Mouse (Mus musculus) left cerebral cortex, postnatal 25 days (tissue): ENCODE results near the gene Trpv3. TPM values are rescaled to one million over a fixed set of nuclear protein-coding genes. Genes with fewer than 3 reads are reported as not detected.
A peak's percentile ranks its signal among the peaks of the same experiment; 100 is the strongest.

Source experiments
- DNase-seq, 2 experiments: peaks; one replicate each; pipeline ENCODE4 v3.0.0; 2022; ENCODE audit warnings: low spot score in 2 of 2, mixed read lengths in 1 of 2
- intact Hi-C: fragments of 180-260 bp; cut with DNase I; formaldehyde crosslinking; loops from one replicate; pipeline ENCODE4 v1.15.1; 2025
- total RNA-seq, 2 experiments: library from RNA; stranded (reverse); gene quantifications; 2 replicates each; pipeline ENCODE4 v1.2.3; 2021

Gene Trpv3
- under 1 TPM; 0.25 to 0.48 TPM for total RNA-seq

GRCm38 (mm10) chr11:73267267-73267666 is at the start of gene Trpv3:
TSS of gene Trpv3 (plus strand) at chr11:73267388.
- intact Hi-C loops = no loop called here
- DNase-seq = no peak

DNA sequence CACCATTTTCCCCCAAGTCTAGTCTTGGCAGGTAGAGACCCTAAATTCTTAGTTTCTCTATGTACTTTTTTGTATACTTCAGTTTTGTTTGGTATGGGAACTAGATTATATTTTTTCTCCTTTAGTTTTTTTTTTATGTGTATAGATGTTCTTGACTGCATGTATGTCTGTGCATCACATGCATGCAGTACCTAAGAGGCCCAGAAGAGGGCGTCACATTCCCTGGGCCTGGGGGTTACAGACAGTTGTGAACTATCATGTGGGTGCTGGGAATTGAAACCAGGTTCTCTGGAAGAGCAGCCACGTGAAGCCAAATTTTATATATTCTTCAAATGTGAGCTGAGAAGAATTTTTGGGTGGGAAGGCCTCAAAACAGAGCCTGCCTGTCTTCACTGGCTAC is 47.5 kb upstream of the Trpv3 start:
- intact Hi-C loops = no loop called here

DNA sequence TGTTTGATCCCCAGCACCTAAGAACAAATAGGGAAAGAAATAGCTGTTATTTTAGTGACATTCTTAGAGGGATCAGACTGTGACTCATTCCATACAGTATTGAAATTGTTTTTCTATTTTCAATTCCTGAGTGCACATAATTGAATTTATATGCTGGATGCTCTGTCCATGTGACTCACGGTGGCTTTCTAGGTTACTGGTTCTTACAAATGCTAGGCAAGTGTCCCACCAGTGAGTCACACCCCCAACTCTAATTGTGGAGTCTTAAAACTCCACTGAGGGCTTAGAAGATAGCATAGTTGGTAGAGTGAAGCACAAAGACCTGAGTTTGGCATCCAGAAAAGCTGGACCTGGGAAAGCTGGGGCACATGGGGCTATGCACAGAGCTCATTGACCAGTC is 46.5 kb upstream of the Trpv3 start:
- intact Hi-C loops = no loop called here
- no peak for DNase-seq

More for the DNA sequence above, 47.5 kb upstream of the Trpv3 start:
- DNase-seq = no peak

DNA sequence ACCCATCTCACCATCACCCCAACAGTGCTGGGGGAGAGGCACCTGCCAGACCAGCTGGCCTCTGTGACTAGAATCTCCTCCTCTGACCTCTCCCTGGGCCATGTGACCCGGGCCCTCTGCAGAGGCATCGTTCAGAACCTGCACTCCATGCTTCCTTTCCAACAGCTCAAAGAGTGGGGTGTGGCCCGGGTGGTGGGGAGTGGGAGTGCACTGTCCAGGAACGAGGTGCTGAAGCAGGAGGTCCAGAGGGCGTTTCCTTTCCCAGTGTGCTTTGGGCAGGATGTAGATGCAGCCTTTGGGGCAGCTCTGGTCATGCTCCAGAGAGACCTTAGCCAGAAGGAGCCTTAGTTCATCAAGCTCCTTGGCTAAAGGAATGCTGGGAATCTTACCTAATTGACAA is 44.3 kb upstream of the Trpv3 start:
- intact Hi-C loops = no loop called here
- DNase-seq = no peak

DNA sequence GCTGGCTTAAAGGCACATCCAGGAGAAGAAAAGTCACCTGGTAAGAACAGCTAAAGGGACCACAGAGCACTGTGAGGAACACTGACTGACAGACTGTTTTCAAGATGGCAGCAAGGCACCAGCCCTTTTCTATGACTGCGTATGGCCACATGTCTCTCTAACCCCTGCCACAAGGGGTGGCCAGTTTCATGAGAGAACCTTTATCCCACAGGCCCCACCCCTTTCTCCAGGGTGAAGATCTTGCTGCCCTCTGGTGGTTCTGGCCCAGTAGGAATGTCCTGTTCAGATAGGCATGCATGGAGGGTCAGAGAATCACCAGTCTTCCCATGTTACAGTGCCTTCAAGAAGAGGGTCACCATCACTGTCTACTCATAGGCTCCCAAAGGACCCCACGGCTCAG is 43.2 kb upstream of the Trpv3 start:
- intact Hi-C loops = no loop called here
- no peak for DNase-seq

- intact Hi-C loops = no loop called here
Observed at GRCm38 (mm10) chr11:73225856-73226255, 41.3 kb upstream of the Trpv3 start.

DNA sequence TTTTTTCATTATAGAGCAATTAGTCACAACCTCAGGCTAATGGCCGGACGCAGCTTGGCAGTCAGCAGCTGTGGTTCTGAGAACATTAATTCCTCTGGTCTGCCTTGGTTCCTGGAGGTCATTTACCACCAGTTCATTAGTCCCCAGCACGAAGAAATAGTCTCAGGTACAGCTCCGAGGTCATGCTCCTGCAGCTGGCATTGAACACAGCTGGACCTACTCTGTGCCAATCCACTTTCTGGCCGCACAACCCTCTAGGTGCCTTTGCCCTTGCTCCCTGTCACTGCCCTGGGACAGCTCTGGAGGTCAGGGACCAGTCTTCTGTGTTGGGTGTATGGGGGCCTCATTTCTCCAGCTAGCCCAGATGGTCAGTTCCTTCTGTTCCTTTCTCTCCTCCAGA is 38.3 kb upstream of the Trpv3 start:
- intact Hi-C loops = no loop called here
- DNase-seq = no peak

More at GRCm38 (mm10) chr11:73225856-73226255, 41.3 kb upstream of the Trpv3 start:
- no peak for DNase-seq

DNA sequence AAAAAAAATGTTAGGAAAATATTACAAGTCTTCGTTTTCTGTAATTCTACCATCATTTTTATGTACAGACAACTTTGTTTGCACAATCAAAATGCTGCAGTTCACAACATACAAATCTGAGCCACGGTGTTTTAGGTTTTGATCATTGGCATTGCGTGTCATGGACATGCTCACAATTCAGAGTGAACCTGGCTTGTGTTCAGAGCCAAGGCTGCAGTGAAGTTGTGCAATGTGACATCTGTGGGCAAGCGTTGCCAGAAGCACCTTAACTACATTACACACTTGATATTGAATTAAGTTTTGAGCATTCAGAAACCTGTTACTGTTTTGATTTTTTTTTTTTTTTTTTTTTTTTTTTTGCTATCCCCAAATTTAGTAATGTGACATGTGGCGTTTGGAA is 37.1 kb upstream of the Trpv3 start:
- intact Hi-C loops = no loop called here
- DNase-seq = no peak

DNA sequence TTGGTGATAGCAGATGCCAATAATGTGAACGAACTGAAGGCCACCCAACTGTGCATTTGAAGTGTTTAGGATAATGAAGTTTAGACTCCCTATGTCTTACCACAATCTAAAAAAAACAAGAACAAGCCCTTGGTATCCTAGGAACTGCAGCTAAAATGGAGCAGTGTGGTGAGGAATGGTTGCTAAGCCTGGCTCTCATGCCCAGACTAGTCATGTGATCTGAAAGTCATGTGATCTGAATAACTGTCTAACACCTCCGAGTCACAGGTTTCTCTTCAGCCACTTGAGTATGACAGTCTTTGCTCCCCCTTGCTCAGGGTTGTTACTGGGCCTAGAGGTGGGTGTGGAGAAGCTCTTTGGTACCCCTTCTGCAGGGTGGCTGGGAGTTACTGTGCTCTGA is 34.7 kb upstream of the Trpv3 start:
- intact Hi-C loops = no loop called here
- peak in 1 of 2 experiments; percentile 15 for DNase-seq

DNA sequence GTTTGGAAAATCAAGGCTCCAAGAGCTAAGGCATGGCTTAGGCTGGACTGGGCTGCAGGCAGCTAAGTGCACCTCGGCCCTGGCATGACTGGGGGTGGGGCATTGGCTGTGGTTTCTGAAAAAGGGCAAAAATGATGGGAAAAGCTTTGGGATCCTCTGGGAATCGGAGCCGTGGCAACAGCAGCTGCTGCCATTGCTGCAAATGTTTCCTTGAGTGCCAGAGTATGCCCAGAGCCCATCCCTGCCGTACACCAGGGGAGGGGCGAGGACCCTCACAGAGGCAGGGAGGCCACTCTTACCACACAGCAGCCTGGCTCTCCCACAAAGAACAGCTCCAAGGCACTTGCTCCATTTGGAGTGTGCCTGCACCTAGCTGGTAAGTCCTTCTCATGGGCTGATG is 33.2 kb upstream of the Trpv3 start, which contains the start of gene Trpv1:
Gene Trpv1 (plus strand): TSS at position 301 of the 400 bp plus-strand sequence.
- intact Hi-C loops = no loop called here

GRCm38 (mm10) chr11:73235990-73236701 is 31.0 kb upstream of the Trpv3 start:
- intact Hi-C loops = no loop called here
- no peak for DNase-seq

More for the DNA sequence above, 33.2 kb upstream of the Trpv3 start, which contains the start of gene Trpv1:
- DNase-seq = no peak

GRCm38 (mm10) chr11:73236731-73237130 is 30.5 kb upstream of the Trpv3 start:
- intact Hi-C loops = no loop called here

GRCm38 (mm10) chr11:73242199-73242598 is 25.0 kb upstream of the Trpv3 start:
- DNase-seq = no peak
- intact Hi-C loops = no loop called here

More at GRCm38 (mm10) chr11:73236731-73237130, 30.5 kb upstream of the Trpv3 start:
- DNase-seq = no peak

GRCm38 (mm10) chr11:73242777-73243176 is 24.4 kb upstream of the Trpv3 start:
- no peak for DNase-seq
- intact Hi-C loops = no loop called here

DNA sequence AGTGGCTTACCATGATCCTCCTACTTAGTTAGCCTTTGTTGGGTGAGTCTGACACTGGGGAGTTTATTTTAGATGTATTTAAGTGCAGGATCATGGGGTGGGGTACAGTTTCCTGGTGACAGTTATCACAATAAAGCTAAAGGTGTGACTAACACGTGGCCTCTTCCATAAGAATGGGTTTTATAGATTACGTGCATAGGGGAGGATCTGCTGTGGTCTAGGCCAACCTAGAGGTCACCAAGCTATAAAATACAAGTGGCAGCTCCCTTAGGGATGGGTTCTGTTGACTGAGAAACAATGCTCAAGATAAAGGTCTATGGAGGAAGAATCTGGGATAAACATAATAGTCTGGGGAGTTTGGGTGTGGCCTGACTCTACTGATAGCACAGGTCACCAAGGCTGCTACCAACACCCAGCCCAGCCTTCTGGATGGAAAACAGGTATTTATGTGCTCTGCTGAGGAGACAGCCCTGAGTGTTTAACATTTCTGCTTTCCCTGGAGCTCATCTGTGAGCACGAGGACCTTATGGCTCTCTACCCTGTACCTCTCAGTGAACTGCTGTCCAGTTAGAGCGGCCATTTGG is 9.7 kb upstream of the Trpv3 start:
- intact Hi-C loops = no loop called here
- DNase-seq = no peak

GRCm38 (mm10) chr11:73258664-73259063 is 8.5 kb upstream of the Trpv3 start:
- intact Hi-C loops = no loop called here
- no peak for DNase-seq

DNA sequence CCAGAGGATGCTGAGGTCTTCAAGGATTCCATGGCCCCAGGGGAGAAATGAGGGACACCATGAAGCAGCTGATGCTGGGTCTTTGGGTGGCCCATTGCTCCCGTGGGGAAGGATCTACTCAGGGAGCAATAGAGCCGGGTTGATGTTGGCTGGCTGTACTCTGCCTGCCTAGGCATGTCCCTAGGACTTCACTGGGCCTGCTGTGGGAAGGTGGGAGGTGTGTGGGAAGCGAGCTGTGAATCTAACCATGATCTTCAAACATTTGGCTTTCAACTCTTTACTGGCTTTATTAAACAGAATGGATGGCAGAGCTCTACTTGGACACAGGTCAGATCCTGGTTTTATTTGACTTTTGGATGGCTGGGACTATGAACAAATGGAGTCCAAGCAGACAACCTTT is 6.7 kb upstream of the Trpv3 start:
- DNase-seq = no peak
- intact Hi-C loops = no loop called here

DNA sequence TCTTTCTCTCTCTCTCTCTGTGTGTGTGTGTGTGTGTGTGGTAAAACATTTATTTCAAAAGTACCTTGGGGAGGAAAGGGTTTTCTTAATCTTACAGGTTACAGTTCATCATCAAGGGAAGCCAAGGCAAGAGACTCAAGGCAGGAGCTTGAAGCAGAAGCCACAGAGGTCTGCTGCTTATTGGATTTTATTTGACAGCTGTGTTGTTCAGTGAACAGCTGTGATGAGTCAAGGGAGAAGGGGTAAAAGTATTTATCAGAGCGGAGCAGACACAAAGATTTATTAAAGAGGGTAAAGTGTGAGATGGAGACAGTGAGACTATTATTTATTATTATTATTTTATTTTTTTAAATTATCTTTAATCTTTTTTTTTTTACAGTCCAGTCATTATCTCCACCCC is 5.8 kb upstream of the Trpv3 start:
- intact Hi-C loops = no loop called here
- no peak for DNase-seq

GRCm38 (mm10) chr11:73274821-73275220 is 7.6 kb downstream of the Trpv3 start:
- intact Hi-C loops = no loop called here
- DNase-seq = no peak

- DNase-seq = no peak
- intact Hi-C loops = loop anchor here (2.0 to 5.0 kb wide), 2 partner anchors 82 to 143 kb away; partner anchors contain the start of genes Ctns, Haspin and Shpk
Observed at GRCm38 (mm10) chr11:73280710-73281109, 13.5 kb downstream of the Trpv3 start.

GRCm38 (mm10) chr11:73281528-73282027 is 14.4 kb downstream of the Trpv3 start:
- DNase-seq = peak; percentile 82 to 87
- intact Hi-C loops = loop anchor here (2.0 to 5.0 kb wide), 2 partner anchors 83 to 144 kb away; partner anchors contain the start of genes Ctns, Haspin and Shpk
